Mouse (Mus musculus) myocyte (in vitro differentiated cells): ENCODE data around the gene Hjurp. TPM values are rescaled to one million over a fixed set of nuclear protein-coding genes. Genes with fewer than 3 reads are reported as not detected.

Experiments used
- H3K27me3 ChIP-seq: one replicate; pipeline ENCODE4 v1.6.1; 2011; ENCODE audit not compliant: control insufficient read depth, insufficient read depth, insufficient read length
- H3K36me3 ChIP-seq: one replicate; pipeline ENCODE4 v1.6.1; 2011; ENCODE audit not compliant: control insufficient read depth, insufficient read depth
- H3K4me2 ChIP-seq: one replicate; pipeline ENCODE4 v1.6.1; 2011; ENCODE audit warnings: low read depth, control low read depth
- H3K4me3 ChIP-seq: one replicate; pipeline ENCODE4 v1.5.1; 2011; ENCODE audit warnings: mild to moderate bottlenecking, control low read depth, moderate library complexity
- H3K79me2 ChIP-seq: one replicate; pipeline ENCODE4 v1.6.1; 2011; ENCODE audit not compliant: control insufficient read depth, insufficient read depth
- H3ac ChIP-seq: one replicate; pipeline ENCODE4 v1.6.1; 2011; ENCODE audit not compliant: control insufficient read depth, insufficient read length
- CEBPB ChIP-seq: IDR thresholded peaks from 2 replicates; pipeline ENCODE4 v1.6.1; 2011; ENCODE audit warnings: mild to moderate bottlenecking, moderate library complexity; ENCODE audit not compliant: poor library complexity, insufficient read depth, severe bottlenecking
- E2F4 ChIP-seq: IDR thresholded peaks from one replicate; pipeline ENCODE4 v1.6.1; 2011; ENCODE audit warnings: mild to moderate bottlenecking, control low read depth, moderate library complexity; ENCODE audit not compliant: insufficient read depth
- MAX ChIP-seq: IDR thresholded peaks from one replicate; pipeline ENCODE4 v1.6.1; 2011; ENCODE audit warnings: low read depth, mild to moderate bottlenecking, control low read depth
- MYOD1 ChIP-seq, 3 experiments: IDR thresholded peaks; one replicate each; pipeline ENCODE4 v1.6.1; 2011; ENCODE audit warnings: control low read depth in 2 of 3, low read depth in 2 of 3, mild to moderate bottlenecking in 2 of 3, moderate library complexity in 1 of 3; ENCODE audit not compliant: insufficient read length in 2 of 3, control insufficient read depth in 1 of 3
- MYOG ChIP-seq, 3 experiments: IDR thresholded peaks; one replicate each; pipeline ENCODE4 v1.6.1; 2011; ENCODE audit warnings: control low read depth in 2 of 3, low read depth in 2 of 3, mild to moderate bottlenecking in 2 of 3; ENCODE audit not compliant: insufficient read length in 2 of 3, control insufficient read depth in 1 of 3, insufficient read depth in 1 of 3
- POLR2A ChIP-seq: IDR thresholded peaks from one replicate; pipeline ENCODE4 v1.6.1; 2011; ENCODE audit warnings: low read depth, mild to moderate bottlenecking, control low read depth, moderate library complexity; ENCODE audit not compliant: insufficient read length
- POLR2AphosphoS2 ChIP-seq: IDR thresholded peaks from one replicate; pipeline ENCODE4 v1.6.1; 2011; ENCODE audit warnings: low read depth, control low read depth; ENCODE audit not compliant: insufficient read length
- REST ChIP-seq: IDR thresholded peaks from one replicate; pipeline ENCODE4 v1.6.1; 2011; ENCODE audit warnings: mild to moderate bottlenecking, control low read depth, moderate library complexity; ENCODE audit not compliant: insufficient read depth, insufficient read length
- SRF ChIP-seq: IDR thresholded peaks from one replicate; pipeline ENCODE4 v1.6.1; 2011; ENCODE audit warnings: low read depth; ENCODE audit not compliant: control insufficient read depth, insufficient read length
- TCF12 ChIP-seq: IDR thresholded peaks from one replicate; pipeline ENCODE4 v1.6.1; 2011; ENCODE audit warnings: mild to moderate bottlenecking, control low read depth; ENCODE audit not compliant: poor library complexity, insufficient read depth, severe bottlenecking
- TCF3 ChIP-seq: IDR thresholded peaks from one replicate; pipeline ENCODE4 v1.6.1; 2011; ENCODE audit warnings: low read depth, control low read depth; ENCODE audit not compliant: insufficient read length
- USF1 ChIP-seq: IDR thresholded peaks from one replicate; pipeline ENCODE4 v1.6.1; 2011; ENCODE audit warnings: low read depth, mild to moderate bottlenecking, control low read depth, moderate library complexity
- polyA plus RNA-seq: library from polyadenylated mRNA; unstranded; fragments of >200 nt; fragmentation: generic; extraction: Trizol; gene quantifications from one replicate; pipeline ENCODE4 v1.2.1, GENCODE M21; 2012; ENCODE audit warnings: missing spikeins

The Hjurp gene
- polyA plus RNA-seq, 1 experiment = 37.7 TPM

GRCm38 (mm10) chr1:88258361-88258760, 19.1 kb downstream of the Hjurp start:
- Histone ChIP-seq H3K4me3 (no peak overlapping the region), H3K36me3 (peaks cover 8% of the 10 kb centered on the region), H3K27me3 (no peaks in the 10 kb centered on the region), H3K4me2 (no peak overlapping the region), H3K79me2 (no peaks in the 10 kb centered on the region), H3ac (no peak overlapping the region)
- TF ChIP-seq MYOD1 (IDR thresholded peaks at IDR 0.05; ENCODE audit: control insufficient read depth in 1 of 3, insufficient read length in 2 of 3, low read depth in 2 of 3) = no peak
- TF ChIP-seq CEBPB = no peak
- TF ChIP-seq POLR2AphosphoS2 = no peak
- no peak for TF ChIP-seq USF1
- TF ChIP-seq SRF = no peak
- TF ChIP-seq E2F4 = no peak
- no peak for TF ChIP-seq REST
- no peak for TF ChIP-seq TCF3
- TF ChIP-seq POLR2A = no peak
- no peak for TF ChIP-seq MAX
- no peak for TF ChIP-seq TCF12
- no peak for TF ChIP-seq MYOG (IDR thresholded peaks at IDR 0.05; ENCODE audit: control insufficient read depth in 1 of 3, insufficient read depth in 1 of 3, insufficient read length in 2 of 3, low read depth in 2 of 3)

GRCm38 (mm10) chr1:88257681-88258080, 19.8 kb downstream of the Hjurp start:
- H3K36me3 ChIP-seq = peaks cover under 1% of the 10 kb centered on the region
- no peaks in the 10 kb centered on the region for H3K27me3 ChIP-seq
- TF ChIP-seq MAX (no peak), REST (no peak), E2F4 (no peak), MYOG (IDR thresholded peaks at IDR 0.05; ENCODE audit: control insufficient read depth in 1 of 3, insufficient read depth in 1 of 3, insufficient read length in 2 of 3, low read depth in 2 of 3) (no peak), POLR2AphosphoS2 (no peak), USF1 (no peak), SRF (no peak), CEBPB (no peak), POLR2A (no peak), MYOD1 (IDR thresholded peaks at IDR 0.05; ENCODE audit: control insufficient read depth in 1 of 3, insufficient read length in 2 of 3, low read depth in 2 of 3) (no peak), TCF3 (no peak), TCF12 (no peak)
- H3K4me2 ChIP-seq = no peak overlapping the region
- no peak overlapping the region for H3ac ChIP-seq
- no peaks in the 10 kb centered on the region for H3K79me2 ChIP-seq
- no peak overlapping the region for H3K4me3 ChIP-seq

GRCm38 (mm10) chr1:88256886-88257663, 20.4 kb downstream of the Hjurp start:
- Histone ChIP-seq H3K4me3 (no peak overlapping the region), H3K4me2 (no peak overlapping the region), H3K79me2 (no peaks in the 10 kb centered on the region), H3K36me3 (no peaks in the 10 kb centered on the region), H3ac (no peak overlapping the region), H3K27me3 (no peaks in the 10 kb centered on the region)
- TF ChIP-seq SRF (no peak), MAX (no peak), MYOG (IDR thresholded peaks at IDR 0.05; ENCODE audit: control insufficient read depth in 1 of 3, insufficient read depth in 1 of 3, insufficient read length in 2 of 3, low read depth in 2 of 3) (no peak), E2F4 (no peak)

GRCm38 (mm10) chr1:88255989-88256754, 21.3 kb downstream of the Hjurp start:
- Histone ChIP-seq H3K4me2 (no peak overlapping the region), H3K27me3 (peaks cover 2% of the 10 kb centered on the region), H3ac (no peak overlapping the region), H3K79me2 (no peaks in the 10 kb centered on the region), H3K36me3 (no peaks in the 10 kb centered on the region), H3K4me3 (no peak overlapping the region)
- TF ChIP-seq MYOG (IDR thresholded peaks at IDR 0.05; ENCODE audit: control insufficient read depth in 1 of 3, insufficient read depth in 1 of 3, insufficient read length in 2 of 3, low read depth in 2 of 3) (no peak), SRF (no peak), POLR2AphosphoS2 (no peak), TCF3 (no peak), TCF12 (no peak), E2F4 (no peak), POLR2A (no peak), MYOD1 (IDR thresholded peaks at IDR 0.05; ENCODE audit: control insufficient read depth in 1 of 3, insufficient read length in 2 of 3, low read depth in 2 of 3) (no peak), CEBPB (no peak), MAX (no peak), REST (no peak), USF1 (no peak)
